8 mouse cellular contexts compared by ENCODE assay signal in genomic region chr14:78725307-78725956, GRCm38 (mm10). TPM values are rescaled to one million over a fixed set of nuclear protein-coding genes. Genes with fewer than 3 reads are reported as not detected.
DNase-seq lines count a peak whose midpoint lies in the region; ATAC-seq lines count a peak whose summit lies in the region.

No protein-coding gene starts in this region.

- peak; percentile 11 for DNase-seq in gastrocnemius, postnatal 25 days
- DNase-seq in gastrocnemius, postnatal 10 days: no peak
- DNase-seq in hindbrain, embryonic 10.5 days (ENCODE audit: low spot score): no peak
- peak; percentile 19 for DNase-seq in midbrain, embryonic 14.5 days
- DNase-seq in left cerebral cortex, adult 11 months (ENCODE audit: low spot score): no peak
- DNase-seq in adipocyte (ENCODE audit: low spot score): no peak

- no peak; the same call in 1 of the 2 replicates for ATAC-seq in embryonic facial prominence, embryonic 13.5 days (ENCODE audit: insufficient number of reproducible peaks, insufficient read depth, low FRiP score, low TSS enrichment, low read depth)
- ATAC-seq in limb, embryonic 15.5 days (ENCODE audit: insufficient number of reproducible peaks, low FRiP score, low TSS enrichment, low read depth): peak; percentile 40; the same call in 1 of the 2 replicates
- peak; percentile 11; the same call in 1 of the 2 replicates for ATAC-seq in midbrain, embryonic 14.5 days (ENCODE audit: low FRiP score, low TSS enrichment)

- H3K9me3 ChIP-seq in embryonic facial prominence, embryonic 13.5 days: no peaks in the 10 kb centered on the region
- H3K9me3 ChIP-seq in hindbrain, embryonic 10.5 days: no peaks in the 10 kb centered on the region
- H3K9me3 ChIP-seq in limb, embryonic 15.5 days: no peaks in the 10 kb centered on the region
- no peaks in the 10 kb centered on the region for H3K9me3 ChIP-seq in midbrain, embryonic 14.5 days (ENCODE audit: control insufficient read depth, low read length)

- peaks cover 9% of the 10 kb centered on the region; the same call in 1 of the 2 replicates for H3K27me3 ChIP-seq in embryonic facial prominence, embryonic 13.5 days
- peaks cover 53% of the 10 kb centered on the region for H3K27me3 ChIP-seq in hindbrain, embryonic 10.5 days (ENCODE audit: insufficient read depth, poor library complexity, severe bottlenecking)
- no peaks in the 10 kb centered on the region for H3K27me3 ChIP-seq in limb, embryonic 15.5 days
- H3K27me3 ChIP-seq in midbrain, embryonic 14.5 days (ENCODE audit: control insufficient read depth, insufficient read depth, low read length): peaks cover 20% of the 10 kb centered on the region; the same call in 1 of the 2 replicates

- peak overlapping the region; percentile 79 for H3K9ac ChIP-seq in embryonic facial prominence, embryonic 13.5 days
- peak overlapping the region; percentile 60 for H3K9ac ChIP-seq in limb, embryonic 15.5 days
- peak overlapping the region; percentile 62 for H3K9ac ChIP-seq in midbrain, embryonic 14.5 days (replicated peaks; ENCODE audit: low read length)

- WGBS in embryonic facial prominence, embryonic 13.5 days: 3% methylated on average over 26 of the region's 26 CpGs
- under 1% methylated on average over 26 of the region's 26 CpGs for WGBS in hindbrain, embryonic 10.5 days
- 3% methylated on average over 26 of the region's 26 CpGs for WGBS in limb, embryonic 15.5 days
- 2% methylated on average over 26 of the region's 26 CpGs for WGBS in midbrain, embryonic 14.5 days

- peak overlapping the region; percentile 93 for H3K4me2 ChIP-seq in embryonic facial prominence, embryonic 13.5 days
- H3K4me2 ChIP-seq in limb, embryonic 15.5 days: peak overlapping the region; percentile 93
- peak overlapping the region; percentile 95 for H3K4me2 ChIP-seq in midbrain, embryonic 14.5 days (ENCODE audit: low read length)

- no peak overlapping the region for H3K27ac ChIP-seq in embryonic facial prominence, embryonic 13.5 days
- peak overlapping the region; percentile 78 for H3K27ac ChIP-seq in hindbrain, embryonic 10.5 days
- H3K27ac ChIP-seq in limb, embryonic 15.5 days: no peak overlapping the region
- no peak overlapping the region for H3K27ac ChIP-seq in midbrain, embryonic 14.5 days (replicated peaks; ENCODE audit: low read depth, low read length)

- H3K4me3 ChIP-seq in embryonic facial prominence, embryonic 13.5 days: peak overlapping the region; percentile 71
- peak overlapping the region; percentile 71 for H3K4me3 ChIP-seq in hindbrain, embryonic 10.5 days
- peak overlapping the region; percentile 68 for H3K4me3 ChIP-seq in limb, embryonic 15.5 days
- H3K4me3 ChIP-seq in midbrain, embryonic 14.5 days (replicated peaks; ENCODE audit: low read depth, low read length): peak overlapping the region; percentile 56

- no peaks in the 10 kb centered on the region for H3K36me3 ChIP-seq in embryonic facial prominence, embryonic 13.5 days
- H3K36me3 ChIP-seq in hindbrain, embryonic 10.5 days: no peaks in the 10 kb centered on the region
- H3K36me3 ChIP-seq in limb, embryonic 15.5 days: no peaks in the 10 kb centered on the region
- H3K36me3 ChIP-seq in midbrain, embryonic 14.5 days (ENCODE audit: control insufficient read depth, insufficient read depth, low read length): no peaks in the 10 kb centered on the region

- H3K4me1 ChIP-seq in embryonic facial prominence, embryonic 13.5 days: peaks cover 15% of the 10 kb centered on the region
- peaks cover 29% of the 10 kb centered on the region for H3K4me1 ChIP-seq in hindbrain, embryonic 10.5 days (replicated peaks)
- H3K4me1 ChIP-seq in limb, embryonic 15.5 days: peaks cover 17% of the 10 kb centered on the region
- H3K4me1 ChIP-seq in midbrain, embryonic 14.5 days (ENCODE audit: control insufficient read depth, insufficient read depth, low read length): peaks cover 14% of the 10 kb centered on the region

RNA-seq across cellular contexts. Expression of gene Dgkh, which starts 7.1 kb away (rescaled TPM):
- 1 to 10 TPM; 2.8 to 3.1 TPM for total RNA-seq in gastrocnemius, postnatal 25 days (2021)
- 1 to 10 TPM; 6.5 to 8.9 TPM for total RNA-seq in gastrocnemius, postnatal 10 days (2021)
- 1.7 and 1.8 TPM in 2 replicates for polyA plus RNA-seq in embryonic facial prominence, embryonic 13.5 days (2015; fragmentation: Nextera tagmentation; extraction: Ambion mirVana)
- 0.88 and 1.2 TPM in 2 replicates for polyA plus RNA-seq in hindbrain, embryonic 10.5 days (2016; fragmentation: Nextera tagmentation; extraction: Ambion mirVana)
- 1.4 and 1.5 TPM in 2 replicates for polyA plus RNA-seq in limb, embryonic 15.5 days (2015; fragmentation: Nextera tagmentation; extraction: Ambion mirVana)
- polyA plus RNA-seq in midbrain, embryonic 14.5 days (2014; fragmentation: Nextera tagmentation; extraction: Ambion mirVana): 2.9 and 3.1 TPM in 2 replicates

Comparison
In these comparisons a context has a peak if more than half of its experiments do, and no peak if none do; other contexts are left out.
1. DNase-seq: peak in gastrocnemius, postnatal 25 days (single experiment) and midbrain, embryonic 14.5 days (single experiment); none in gastrocnemius, postnatal 10 days (single experiment), hindbrain, embryonic 10.5 days (single experiment), left cerebral cortex, adult 11 months (single experiment) and adipocyte (single experiment).
2. Peak in every context shown above with its lines, with median percentiles within 50 percentile points of each other: H3K4me2 ChIP-seq, H3K4me3 ChIP-seq and H3K9ac ChIP-seq.